Mouse (Mus musculus): ENCODE results near the gene Dtd2. TPM values are rescaled to one million over a fixed set of nuclear protein-coding genes. Genes with fewer than 3 reads are reported as not detected.

Gene Dtd2
- 10 to 100 TPM; 13.9 to 14.0 TPM for polyA plus RNA-seq (2017; shearing (Covaris generic))

DNA sequence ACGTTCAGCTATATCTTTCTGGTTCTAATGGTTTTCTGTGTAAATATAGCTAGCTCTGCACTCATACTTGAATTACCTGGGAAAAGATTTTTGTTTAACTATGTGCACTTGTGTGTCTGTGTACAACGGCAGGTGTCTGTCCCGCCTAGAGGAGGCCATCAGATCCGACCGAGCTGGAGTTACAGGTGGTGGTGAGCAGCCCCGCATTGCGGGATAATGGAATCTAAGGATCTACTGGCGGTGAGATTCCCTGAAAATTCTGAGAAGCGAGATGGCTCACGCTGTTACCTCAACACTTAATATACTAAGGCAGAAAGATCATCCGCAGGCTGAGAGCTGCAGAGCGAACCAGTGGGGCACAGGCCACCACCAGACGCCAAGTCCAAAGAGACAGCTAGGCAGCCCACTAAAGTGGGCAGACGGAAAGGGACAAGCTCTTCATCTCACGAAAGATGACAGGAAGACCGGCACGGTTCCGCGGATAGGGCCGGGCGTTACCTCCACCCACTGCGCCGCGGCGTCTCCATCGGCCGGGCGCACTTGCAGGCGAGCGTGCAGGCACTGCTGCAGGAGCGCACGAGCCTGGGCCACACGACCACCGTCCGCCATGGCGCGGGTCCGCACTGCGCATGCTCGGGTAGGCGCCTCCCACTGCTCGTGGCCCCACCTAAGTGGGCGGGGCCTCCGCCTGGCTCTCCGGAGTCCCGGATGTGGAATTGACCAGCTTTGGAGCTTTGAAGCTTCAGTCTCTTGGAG lies at the start of gene Dtd2:
Dtd2 (minus strand) TSS at position 625 of the 756 bp plus-strand sequence.

DNA sequence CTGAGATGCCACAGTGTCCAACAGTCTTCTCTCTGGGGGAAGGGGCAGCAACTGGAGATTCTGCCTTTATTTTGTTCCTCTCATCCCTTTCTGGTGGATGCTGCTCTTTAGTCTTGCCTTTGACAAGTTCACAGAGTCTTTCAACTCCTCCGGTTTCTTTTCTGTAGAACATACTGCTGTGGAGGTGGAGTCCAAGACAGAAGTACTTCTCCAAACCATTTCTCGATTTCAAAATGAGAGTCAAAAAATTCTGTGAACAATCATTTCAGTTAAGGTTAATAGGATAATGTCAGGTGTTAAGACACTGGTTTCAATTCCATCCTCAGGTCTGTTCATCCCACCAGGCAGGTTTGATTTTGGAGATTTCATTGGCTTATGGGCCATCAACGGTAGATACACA lies 21.7 kb upstream of the Dtd2 start, which contains the start of gene Gpr33:
Gpr33 (minus strand) TSS at position 101 of the 400 bp plus-strand sequence.

DNA sequence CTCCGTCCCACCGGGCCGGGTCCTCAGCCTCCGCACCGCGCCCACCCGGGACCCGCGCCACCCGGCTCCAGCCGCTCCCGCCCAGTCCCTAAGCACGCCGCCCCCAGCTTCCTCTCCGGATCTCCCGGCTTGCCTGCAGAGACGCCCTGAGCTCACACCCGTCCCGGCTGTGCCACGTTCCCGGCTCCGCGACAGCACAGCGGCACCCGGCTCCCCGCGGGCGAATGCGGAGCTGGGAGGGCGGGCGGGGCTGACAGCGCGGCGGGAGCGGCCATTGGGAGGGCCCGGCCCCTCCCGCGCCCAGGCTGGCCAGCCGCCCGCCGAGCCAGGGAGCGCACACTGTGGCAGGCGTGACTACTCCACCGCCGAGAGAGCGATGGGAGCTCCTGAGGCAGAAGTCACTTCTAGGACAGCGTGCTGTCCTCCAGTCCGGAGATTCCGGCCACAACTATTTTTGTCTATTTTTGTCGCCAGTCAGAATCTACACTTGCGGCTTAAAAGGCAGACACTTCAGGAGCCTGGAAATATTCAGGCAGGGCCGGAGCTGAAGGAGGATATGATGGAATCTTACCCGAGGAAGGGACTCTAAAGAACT lies 35.1 kb downstream of the Dtd2 start, which contains the start of gene Heatr5a:
Heatr5a (minus strand) TSS at position 252 of the 595 bp plus-strand sequence.

Other genes starting within 250 kb of the Dtd2 start
- 10 to 100 TPM; 72.9 to 79.0 TPM for gene Hectd1, start 177.0 kb downstream of the Dtd2 start, polyA plus RNA-seq (2017; shearing (Covaris generic))
- 1 to 10 TPM; 4.6 to 7.9 TPM for gene Heatr5a, start 35.2 kb downstream of the Dtd2 start, polyA plus RNA-seq (2017; shearing (Covaris generic))
- gene Gpr33, start 21.6 kb upstream of the Dtd2 start, polyA plus RNA-seq (2017; shearing (Covaris generic)) = not detected
- 10 to 100 TPM in 1 of 2 experiments, 1 to 10 TPM in 1; 5.6 to 10.8 TPM for gene Nubpl, start 91.2 kb upstream of the Dtd2 start, polyA plus RNA-seq (2017; shearing (Covaris generic))

All from activated CD4-positive, CD25-positive, alpha-beta regulatory T cell (primary cell).